Mouse (Mus musculus) limb, embryonic 12.5 days (tissue): ENCODE results near the gene Tmem131l. TPM values are rescaled to one million over a fixed set of nuclear protein-coding genes. Genes with fewer than 3 reads are reported as not detected.

ENCODE experiments used
- ATAC-seq: fragments of 200-750 bp; cut with Nextera tagmentation; 2 replicates; pipeline ENCODE4 v1.8.0; 2017; ENCODE audit warnings: low read depth, moderate TSS enrichment; ENCODE audit not compliant: insufficient number of reproducible peaks, insufficient read depth, low FRiP score, low TSS enrichment
- H3K27ac ChIP-seq: fragments of 300-500 bp; sonication (generic); 2 replicates; pipeline ENCODE4 v1.5.1; 2016; ENCODE audit warnings: mild to moderate bottlenecking, moderate library complexity
- H3K27me3 ChIP-seq: fragments of 300-500 bp; sonication (generic); 2 replicates; pipeline ENCODE4 v1.6.1; 2016; ENCODE audit warnings: mild to moderate bottlenecking, moderate library complexity
- H3K36me3 ChIP-seq: fragments of 300-500 bp; sonication (generic); 2 replicates; pipeline ENCODE4 v1.6.1; 2016; ENCODE audit warnings: mild to moderate bottlenecking, moderate library complexity
- H3K4me1 ChIP-seq: fragments of 300-500 bp; sonication (generic); replicated peaks from 2 replicates; pipeline ENCODE4 v1.6.1; 2016
- H3K4me2 ChIP-seq: fragments of 300-500 bp; sonication (generic); 2 replicates; pipeline ENCODE4 v1.6.1; 2016; ENCODE audit warnings: mild to moderate bottlenecking, moderate library complexity
- H3K4me3 ChIP-seq: fragments of 300-500 bp; sonication (generic); replicated peaks from 2 replicates; pipeline ENCODE4 v1.5.1; 2016; ENCODE audit warnings: mild to moderate bottlenecking
- H3K9ac ChIP-seq: fragments of 300-500 bp; sonication (generic); replicated peaks from 2 replicates; pipeline ENCODE4 v1.6.1; 2016; ENCODE audit warnings: mild to moderate bottlenecking, moderate library complexity
- H3K9me3 ChIP-seq: fragments of 300-500 bp; sonication (generic); 2 replicates; pipeline ENCODE4 v1.6.1; 2016; ENCODE audit warnings: mild to moderate bottlenecking, moderate library complexity
- WGBS: fragments of 180-500 bp; shearing (Covaris S2); methylation state at CpG from one replicate; pipeline ENCODE4 v1.1.7; 2016; 5-methylcytosine and 5-hydroxymethylcytosine counted together
- polyA plus RNA-seq: library from polyadenylated mRNA; unstranded; fragments of >200 nt; fragmentation: Nextera tagmentation; extraction: Ambion mirVana; gene quantifications from 2 replicates; pipeline ENCODE4 v1.2.1, GENCODE M21; 2016

Tmem131l gene
- polyA plus RNA-seq, result 68.1 and 72.0 TPM in 2 replicates

DNA sequence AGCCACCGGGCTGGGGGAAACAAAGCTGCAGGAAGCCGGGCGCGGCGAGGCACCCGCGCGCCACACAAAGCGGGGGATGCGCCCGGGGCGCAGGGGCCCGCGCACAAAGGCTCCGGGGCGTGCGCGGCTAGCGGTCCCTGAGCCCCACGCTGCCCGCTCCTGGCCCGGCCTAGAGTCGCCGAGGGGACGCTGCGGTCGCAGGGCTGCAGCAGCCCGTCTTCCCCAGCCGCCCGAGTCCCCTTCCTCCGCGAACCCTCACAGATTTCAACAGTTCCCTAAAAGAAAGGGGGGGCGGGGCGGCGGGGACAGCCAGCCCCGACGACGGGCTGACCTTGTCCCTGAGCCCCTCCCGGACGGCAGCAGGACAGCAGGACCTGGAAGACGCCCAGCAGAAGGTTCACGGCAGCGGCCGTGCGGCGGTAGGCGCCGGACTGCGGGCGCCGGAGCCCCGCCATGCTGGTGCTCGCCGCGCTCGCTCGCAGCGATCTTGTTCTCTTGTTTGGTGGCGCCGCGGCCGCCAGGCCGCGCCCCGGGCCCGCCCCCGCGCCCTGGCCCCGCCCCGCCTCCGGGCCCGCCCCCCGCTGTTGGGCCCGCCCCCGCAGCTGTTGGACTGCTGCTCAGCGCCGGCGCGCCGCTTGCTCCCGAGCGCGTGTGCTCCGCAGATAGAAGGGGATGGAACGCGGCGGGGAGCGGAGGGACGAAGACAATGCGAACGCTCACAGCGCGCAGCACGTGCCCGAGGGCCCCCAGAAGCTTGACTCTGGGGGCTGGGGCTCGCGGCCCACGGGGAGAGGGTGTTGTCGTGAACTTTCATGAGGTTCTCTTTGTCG is at the start of gene Tmem131l:
Tmem131l (minus strand) TSS at position 530 of the 830 bp plus-strand sequence.
- under 1% methylated on average over 94 of the region's 100 CpGs for WGBS
- H3K4me2 ChIP-seq, result peak within 1 kb of the TSS; percentile 94

DNA sequence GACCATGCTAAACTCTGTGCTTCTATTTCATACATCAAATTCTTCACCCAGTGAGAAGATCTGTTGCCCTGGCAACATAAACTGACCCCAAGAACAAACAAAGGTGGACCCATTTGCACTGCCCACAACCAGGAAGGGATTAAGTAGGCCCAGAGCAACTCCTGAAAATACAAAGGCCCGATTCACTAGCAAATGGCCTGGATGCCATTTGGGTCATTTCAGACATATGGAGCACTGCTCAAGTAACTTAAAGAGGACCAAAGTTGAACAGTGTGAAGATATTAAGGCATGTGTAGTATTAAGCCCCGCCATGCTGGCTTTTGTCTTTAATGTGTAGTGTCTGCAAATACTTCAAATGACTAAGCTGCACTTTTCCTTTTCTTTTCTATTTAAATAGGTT is 46.9 kb upstream of the Tmem131l start:
- no peak overlapping the region for H3K9ac ChIP-seq
- H3K4me2 ChIP-seq, result no peak overlapping the region
- no peak overlapping the region for H3K4me3 ChIP-seq
- no peak overlapping the region for H3K27ac ChIP-seq
- WGBS, result 59% methylated on average over 2 of the region's 2 CpGs
- no peaks in the 10 kb centered on the region for H3K27me3 ChIP-seq
- ATAC-seq, result no peak
- H3K36me3 ChIP-seq, result no peaks in the 10 kb centered on the region
- peaks cover 12% of the 10 kb centered on the region for H3K4me1 ChIP-seq
- peaks cover 6% of the 10 kb centered on the region for H3K9me3 ChIP-seq

More for the DNA sequence above, at the start of gene Tmem131l:
- no peaks in the 10 kb centered on the region for H3K27me3 ChIP-seq
- H3K36me3 ChIP-seq, result peaks cover 4% of the 10 kb centered on the region; the same call in 1 of the 2 replicates
- H3K4me3 ChIP-seq, result peak within 1 kb of the TSS; percentile 92
- ATAC-seq, result peak; percentile 92
- H3K9ac ChIP-seq, result peak within 1 kb of the TSS; percentile 97
- peaks cover 33% of the 10 kb centered on the region for H3K4me1 ChIP-seq
- no peaks in the 10 kb centered on the region for H3K9me3 ChIP-seq
- peak within 1 kb of the TSS; percentile 95 for H3K27ac ChIP-seq

GRCm38 (mm10) chr3:84086337-84086736 is 46.4 kb upstream of the Tmem131l start:
- H3K27ac ChIP-seq, result no peak overlapping the region
- no peak overlapping the region for H3K4me3 ChIP-seq

GRCm38 (mm10) chr3:84085429-84085828 is 45.5 kb upstream of the Tmem131l start:
- peak; percentile 63 for ATAC-seq
- peaks cover 12% of the 10 kb centered on the region for H3K4me1 ChIP-seq
- peaks cover 6% of the 10 kb centered on the region for H3K9me3 ChIP-seq
- H3K27ac ChIP-seq, result no peak overlapping the region
- no peak overlapping the region for H3K4me2 ChIP-seq
- WGBS, result 9% methylated on average over 9 of the region's 9 CpGs
- no peaks in the 10 kb centered on the region for H3K36me3 ChIP-seq
- H3K9ac ChIP-seq, result no peak overlapping the region
- no peaks in the 10 kb centered on the region for H3K27me3 ChIP-seq
- no peak overlapping the region for H3K4me3 ChIP-seq

More at GRCm38 (mm10) chr3:84086337-84086736, 46.4 kb upstream of the Tmem131l start:
- Histone ChIP-seq H3K4me1 (peaks cover 12% of the 10 kb centered on the region), H3K27me3 (no peaks in the 10 kb centered on the region), H3K9ac (no peak overlapping the region), H3K4me2 (no peak overlapping the region), H3K9me3 (peaks cover 6% of the 10 kb centered on the region), H3K36me3 (no peaks in the 10 kb centered on the region)
- ATAC-seq, result no peak
- 91% methylated on average over 7 of the region's 7 CpGs for WGBS

DNA sequence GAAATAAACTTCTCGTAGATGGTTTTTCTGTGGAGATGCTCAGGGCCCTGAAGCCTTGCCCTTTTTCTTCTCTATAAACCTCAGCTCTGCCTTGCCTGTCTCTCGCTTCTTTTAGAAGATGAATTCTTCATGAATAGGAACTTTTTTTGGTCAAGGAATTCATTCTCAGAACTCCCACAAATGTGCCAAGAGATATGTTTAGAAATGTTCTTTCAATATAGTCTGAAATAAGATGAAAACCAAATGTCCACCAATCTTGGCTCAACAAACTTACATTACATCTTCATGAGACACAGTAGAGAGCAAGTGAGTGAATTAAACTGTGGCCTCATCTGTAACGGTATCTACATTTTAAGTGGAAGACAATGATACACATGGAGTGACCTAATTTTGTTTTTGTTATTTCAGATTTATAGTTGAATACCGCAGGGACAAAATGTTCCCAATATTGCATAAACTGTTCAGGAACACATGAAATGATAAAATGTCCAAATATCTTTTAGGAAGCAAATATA is 41.3 kb upstream of the Tmem131l start:
- H3K27me3 ChIP-seq, result no peaks in the 10 kb centered on the region

GRCm38 (mm10) chr3:84080074-84080473 is 40.1 kb upstream of the Tmem131l start:
- Histone ChIP-seq H3K36me3 (no peaks in the 10 kb centered on the region), H3K9ac (no peak overlapping the region), H3K4me1 (peaks cover 4% of the 10 kb centered on the region), H3K4me3 (no peak overlapping the region), H3K27ac (no peak overlapping the region), H3K9me3 (peaks cover 6% of the 10 kb centered on the region), H3K27me3 (no peaks in the 10 kb centered on the region), H3K4me2 (no peak overlapping the region)
- no peak for ATAC-seq
- 91% methylated on average over 7 of the region's 7 CpGs for WGBS

More for the DNA sequence above, 41.3 kb upstream of the Tmem131l start:
- Histone ChIP-seq H3K36me3 (no peaks in the 10 kb centered on the region), H3K9ac (no peak overlapping the region), H3K4me3 (no peak overlapping the region), H3K9me3 (peaks cover 6% of the 10 kb centered on the region), H3K4me1 (peaks cover 12% of the 10 kb centered on the region), H3K27ac (no peak overlapping the region), H3K4me2 (no peak overlapping the region)
- no peak for ATAC-seq
- 91% methylated on average over 4 of the region's 4 CpGs for WGBS

- Histone ChIP-seq H3K27me3 (no peaks in the 10 kb centered on the region), H3K4me1 (no peaks in the 10 kb centered on the region), H3K4me2 (no peak overlapping the region), H3K36me3 (no peaks in the 10 kb centered on the region), H3K27ac (no peak overlapping the region), H3K9ac (no peak overlapping the region), H3K9me3 (peaks cover 6% of the 10 kb centered on the region), H3K4me3 (no peak overlapping the region)
- no peak for ATAC-seq
- 92% methylated on average over 4 of the region's 4 CpGs for WGBS
These were observed 37.5 kb upstream of the Tmem131l start for GRCm38 (mm10) chr3:84077505-84077904.

- Histone ChIP-seq H3K4me2 (no peak overlapping the region), H3K9me3 (no peaks in the 10 kb centered on the region), H3K27ac (no peak overlapping the region), H3K4me3 (no peak overlapping the region), H3K9ac (no peak overlapping the region), H3K4me1 (no peaks in the 10 kb centered on the region), H3K36me3 (no peaks in the 10 kb centered on the region), H3K27me3 (no peaks in the 10 kb centered on the region)
- 80% methylated on average over 13 of the region's 13 CpGs for WGBS
- ATAC-seq, result no peak
These were observed 36.8 kb upstream of the Tmem131l start for GRCm38 (mm10) chr3:84076543-84077332.

GRCm38 (mm10) chr3:84075516-84075915 is 35.5 kb upstream of the Tmem131l start:
- Histone ChIP-seq H3K4me3 (no peak overlapping the region), H3K36me3 (no peaks in the 10 kb centered on the region), H3K9me3 (no peaks in the 10 kb centered on the region), H3K4me1 (no peaks in the 10 kb centered on the region), H3K27me3 (no peaks in the 10 kb centered on the region), H3K4me2 (no peak overlapping the region), H3K9ac (no peak overlapping the region), H3K27ac (no peak overlapping the region)
- WGBS, result 72% methylated on average over 4 of the region's 4 CpGs
- ATAC-seq, result no peak

- Histone ChIP-seq H3K27me3 (no peaks in the 10 kb centered on the region), H3K4me2 (no peak overlapping the region), H3K27ac (no peak overlapping the region), H3K4me3 (no peak overlapping the region), H3K4me1 (no peaks in the 10 kb centered on the region), H3K9ac (no peak overlapping the region), H3K9me3 (no peaks in the 10 kb centered on the region), H3K36me3 (no peaks in the 10 kb centered on the region)
- 83% methylated on average over 2 of the region's 2 CpGs for WGBS
- no peak for ATAC-seq
These were observed 34.8 kb upstream of the Tmem131l start for GRCm38 (mm10) chr3:84074777-84075176.

DNA sequence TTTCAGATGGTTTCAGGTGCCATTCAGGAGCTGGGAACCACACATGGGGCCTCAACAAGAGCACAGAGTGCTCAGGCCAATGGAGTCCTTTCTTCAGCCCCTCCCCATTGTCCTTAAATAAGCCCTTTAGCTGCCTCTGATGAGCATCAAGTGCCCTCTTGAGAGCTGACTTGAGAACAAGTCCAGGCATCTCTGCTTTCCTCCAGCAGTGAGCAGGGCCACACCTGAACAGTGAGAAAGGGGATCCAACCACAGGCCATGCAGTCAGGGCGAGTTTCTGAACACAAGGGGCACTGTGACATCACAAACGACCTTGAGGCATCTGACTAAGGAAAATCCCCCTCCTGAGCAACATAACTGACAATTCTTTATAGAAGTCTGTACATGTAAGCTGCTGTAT is 31.7 kb upstream of the Tmem131l start:
- Histone ChIP-seq H3K9me3 (no peaks in the 10 kb centered on the region), H3K4me2 (no peak overlapping the region), H3K4me3 (no peak overlapping the region), H3K4me1 (no peaks in the 10 kb centered on the region), H3K27me3 (no peaks in the 10 kb centered on the region), H3K36me3 (no peaks in the 10 kb centered on the region), H3K9ac (no peak overlapping the region), H3K27ac (no peak overlapping the region)
- WGBS, result 12% methylated on average over 2 of the region's 2 CpGs
- no peak for ATAC-seq
